Mouse (Mus musculus): ENCODE results near the gene Immp2l.

The Immp2l gene

DNA sequence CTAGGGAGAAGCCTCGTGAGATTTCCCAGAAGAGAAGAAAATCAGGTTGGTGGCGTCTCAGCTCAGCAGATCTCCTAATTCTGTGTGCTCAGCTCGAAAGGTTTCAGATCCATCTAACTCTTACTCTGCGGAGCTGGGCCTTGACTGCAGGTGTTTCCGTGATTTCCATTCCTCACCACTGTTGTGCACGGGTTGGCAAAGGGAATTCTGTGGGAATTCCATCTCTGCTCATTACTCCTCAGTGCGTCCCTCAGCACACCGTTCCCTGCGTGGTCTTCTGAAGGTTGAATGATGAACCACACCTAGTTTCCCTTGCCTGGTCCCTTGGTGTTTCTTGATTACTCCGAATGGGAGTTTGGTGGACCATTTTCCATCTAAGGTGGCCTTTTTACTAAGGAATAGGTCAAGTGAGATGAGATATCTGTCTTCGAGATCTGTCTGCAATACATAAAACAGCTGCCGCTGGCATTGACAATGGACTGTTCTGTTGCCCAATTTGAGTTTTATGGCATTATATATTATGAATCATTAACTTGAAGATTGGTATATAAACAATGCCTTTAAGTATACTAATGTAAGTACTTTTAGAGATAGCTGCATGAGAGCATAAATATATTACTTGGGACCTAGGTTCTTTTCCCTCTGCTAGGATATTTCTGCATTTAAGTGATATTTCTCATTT, 23.3 kb downstream of the Immp2l start:
- DNase-seq (ENCODE audit: low spot score), result no peak

- no peak for DNase-seq (ENCODE audit: low spot score)
Measured at GRCm38 (mm10) chr12:41050945-41051344, 27.1 kb downstream of the Immp2l start.

DNA sequence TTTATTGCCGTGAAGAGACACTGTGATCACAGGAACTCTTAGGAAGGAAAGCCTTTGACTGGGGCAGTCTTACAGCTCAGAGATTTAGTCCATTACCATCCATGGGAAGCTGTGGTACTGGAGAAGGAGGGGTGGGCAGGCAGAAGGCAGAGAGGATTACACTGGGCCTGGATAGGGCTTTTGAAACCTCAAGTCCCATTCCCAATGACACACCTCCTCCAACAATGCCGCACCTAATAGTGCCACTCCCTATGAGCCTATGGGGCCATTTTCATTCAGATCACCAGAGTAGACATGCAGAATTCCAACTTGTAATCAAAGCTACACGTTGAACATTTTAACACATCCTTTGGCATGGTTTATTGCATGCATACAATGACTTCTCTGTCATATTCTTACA, 29.0 kb downstream of the Immp2l start:
- DNase-seq (ENCODE audit: low spot score), result no peak

DNA sequence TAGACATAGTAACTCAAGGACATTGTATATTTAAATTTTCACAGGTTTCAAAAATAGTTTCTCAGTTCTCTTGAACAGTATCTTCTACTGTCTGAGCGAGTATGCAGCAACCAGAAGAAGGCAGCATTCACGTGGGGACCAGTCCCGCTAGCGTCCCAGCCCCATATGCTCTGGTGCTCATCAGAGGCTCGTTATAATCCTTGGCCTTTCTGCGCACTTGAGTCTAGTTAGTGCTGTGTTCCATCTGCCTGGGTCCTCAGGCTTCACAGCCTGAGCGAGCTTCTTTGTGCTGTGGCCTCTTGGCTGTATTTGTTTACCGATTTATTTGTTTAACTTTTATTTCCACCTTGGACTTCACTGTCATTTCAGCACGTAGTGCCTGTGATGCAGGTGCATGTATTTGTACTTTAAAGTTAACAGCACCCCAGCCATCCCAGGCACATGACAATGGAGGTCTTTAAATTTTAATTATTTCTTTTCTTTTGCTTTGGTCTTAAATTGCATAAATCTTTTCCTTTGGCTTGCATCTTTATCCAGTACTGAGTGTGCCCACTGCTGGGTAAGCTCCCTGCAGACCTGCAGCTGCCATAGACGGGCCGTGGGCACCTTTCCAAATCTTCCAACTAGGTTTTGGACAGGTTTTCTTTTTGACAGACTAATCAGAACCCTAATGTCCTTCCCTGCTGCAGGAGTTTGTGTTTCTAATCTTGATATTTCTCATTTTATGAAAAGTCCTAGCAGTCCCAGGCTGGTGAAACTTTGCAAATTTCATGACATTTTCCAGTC, 30.3 kb downstream of the Immp2l start:
- no peak for DNase-seq (ENCODE audit: low spot score)

DNA sequence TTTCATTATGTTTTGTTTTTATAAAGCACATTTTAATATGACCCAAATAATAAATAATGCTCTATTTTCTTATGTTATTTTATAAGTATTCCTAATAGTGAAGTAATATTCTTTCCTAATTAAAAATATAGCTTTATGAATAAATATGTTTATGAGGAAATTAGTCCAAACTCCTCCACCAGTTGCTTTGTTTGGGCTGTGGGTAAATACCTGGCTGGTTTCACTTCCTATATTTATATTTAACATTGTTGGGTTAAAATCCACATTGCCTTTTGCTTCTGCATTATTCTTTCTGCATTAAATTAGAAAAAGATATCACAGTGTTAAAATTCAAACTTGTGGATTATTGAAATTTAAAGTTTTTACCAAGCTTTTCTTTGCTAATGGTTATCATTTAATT, 32.1 kb downstream of the Immp2l start:
- DNase-seq (ENCODE audit: low spot score), result no peak

GRCm38 (mm10) chr12:41063281-41063680, 39.4 kb downstream of the Immp2l start:
- no peak for DNase-seq (ENCODE audit: low spot score)

GRCm38 (mm10) chr12:41081843-41082242, 58.0 kb downstream of the Immp2l start:
- DNase-seq (ENCODE audit: low spot score), result no peak

GRCm38 (mm10) chr12:41084370-41085089, 60.6 kb downstream of the Immp2l start:
- DNase-seq (ENCODE audit: low spot score), result no peak

- no peak for DNase-seq (ENCODE audit: low spot score)
Measured at GRCm38 (mm10) chr12:41089931-41090366, 66.1 kb downstream of the Immp2l start.

DNA sequence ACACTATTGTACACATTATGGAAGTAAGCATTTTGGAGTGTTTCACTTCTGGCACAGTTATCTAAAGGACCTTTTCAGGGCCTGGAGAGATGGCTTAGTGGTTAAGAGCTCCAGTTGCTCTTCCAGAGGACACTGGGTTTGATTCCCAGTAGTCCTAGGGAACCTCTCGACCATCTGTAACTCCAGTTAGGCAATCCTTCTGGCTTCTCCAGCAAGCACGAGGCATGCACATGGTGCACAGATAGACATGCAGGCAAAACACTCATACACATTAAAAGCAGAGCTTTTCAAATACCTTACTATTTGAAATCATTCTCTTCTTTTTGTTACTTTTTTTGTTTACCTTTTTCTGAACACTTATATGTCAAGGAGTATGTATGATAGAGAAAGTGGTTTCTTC, 66.9 kb downstream of the Immp2l start:
- DNase-seq (ENCODE audit: low spot score), result no peak

- no peak for DNase-seq (ENCODE audit: low spot score)
Measured at GRCm38 (mm10) chr12:41091316-41091715, 67.4 kb downstream of the Immp2l start.

DNA sequence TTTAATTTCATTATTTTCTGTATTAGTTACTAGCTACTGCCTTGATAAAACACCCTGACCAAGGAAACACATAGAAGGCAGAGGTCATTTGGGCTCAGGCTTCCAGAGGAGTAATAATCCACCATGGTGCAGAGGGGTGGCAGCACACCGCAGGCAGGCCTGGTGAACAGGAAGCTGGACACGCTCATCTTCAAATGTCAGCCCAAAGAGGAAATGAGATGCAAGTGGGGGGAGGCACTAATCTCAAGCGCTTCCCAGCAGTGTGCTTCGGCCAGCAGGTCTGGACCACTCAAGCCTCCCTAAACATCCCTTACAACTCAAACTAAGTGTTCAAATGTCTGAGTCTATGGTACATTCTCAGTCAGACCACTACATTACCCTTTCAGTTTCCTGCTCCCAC, 72.2 kb downstream of the Immp2l start:
- no peak for DNase-seq (ENCODE audit: low spot score)

DNA sequence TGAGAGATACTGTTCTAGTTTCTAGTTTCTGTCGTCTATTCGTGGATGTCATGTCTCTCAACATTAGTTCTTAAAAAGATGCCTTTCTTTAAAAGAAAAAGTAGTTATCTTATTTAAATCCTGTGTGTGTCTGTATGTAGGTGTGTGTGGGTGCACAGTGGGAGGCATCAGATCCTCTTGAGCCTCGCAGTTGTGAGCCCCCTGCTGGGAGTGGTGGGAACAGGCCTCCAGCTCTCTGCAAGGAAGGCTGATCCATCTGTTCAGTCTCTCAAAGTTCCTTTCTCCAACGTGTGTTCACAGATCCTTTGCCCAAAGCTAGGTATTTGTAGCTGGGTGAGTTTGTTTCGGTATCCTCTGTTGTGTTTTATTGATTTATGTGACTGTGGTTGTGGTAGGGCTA, 73.5 kb downstream of the Immp2l start:
- DNase-seq (ENCODE audit: low spot score), result peak; percentile 3

- no peak for DNase-seq (ENCODE audit: low spot score)
Measured at GRCm38 (mm10) chr12:41109011-41109410, 85.1 kb downstream of the Immp2l start.

GRCm38 (mm10) chr12:41111456-41111855, 87.6 kb downstream of the Immp2l start:
- peak; percentile 3 for DNase-seq (ENCODE audit: low spot score)

DNA sequence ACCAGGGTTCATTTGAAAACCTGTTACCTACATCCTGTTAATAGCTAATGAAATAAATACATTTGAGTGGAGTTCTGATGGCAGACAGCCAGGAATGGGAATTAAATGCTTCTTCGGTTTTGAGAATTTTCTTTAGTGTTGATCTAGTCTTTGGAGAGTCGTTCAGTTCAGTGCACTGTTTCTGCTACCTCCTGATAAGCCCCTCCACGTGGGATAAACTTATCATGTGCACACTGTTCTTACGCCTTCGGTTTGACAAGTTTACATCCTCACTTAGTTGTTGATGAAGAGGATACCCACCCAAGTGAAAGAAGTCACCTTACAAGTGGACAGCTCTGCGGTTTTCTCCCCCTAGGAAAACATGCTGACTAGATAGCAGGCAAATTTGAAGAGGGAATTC, 88.2 kb downstream of the Immp2l start:
- no peak for DNase-seq (ENCODE audit: low spot score)

- DNase-seq (ENCODE audit: low spot score), result no peak
Measured at GRCm38 (mm10) chr12:41118358-41118757, 94.5 kb downstream of the Immp2l start.

GRCm38 (mm10) chr12:41119657-41120056, 95.8 kb downstream of the Immp2l start:
- DNase-seq (ENCODE audit: low spot score), result no peak

- DNase-seq (ENCODE audit: low spot score), result no peak
Measured at GRCm38 (mm10) chr12:41123207-41123606, 99.3 kb downstream of the Immp2l start.

- DNase-seq (ENCODE audit: low spot score), result no peak
Measured at GRCm38 (mm10) chr12:41134885-41135284, 111.0 kb downstream of the Immp2l start.

GRCm38 (mm10) chr12:41159543-41159942, 135.7 kb downstream of the Immp2l start:
- DNase-seq (ENCODE audit: low spot score), result no peak

- no peak for DNase-seq (ENCODE audit: low spot score)
Measured at GRCm38 (mm10) chr12:41167802-41168201, 143.9 kb downstream of the Immp2l start.

- no peak for DNase-seq (ENCODE audit: low spot score)
Measured at GRCm38 (mm10) chr12:41170051-41170450, 146.2 kb downstream of the Immp2l start.
